Mouse (Mus musculus): ENCODE measurements around the gene Tspan17. TPM values are rescaled to one million over a fixed set of nuclear protein-coding genes. Genes with fewer than 3 reads are reported as not detected.

Tspan17 gene
- polyA plus RNA-seq, 1 experiment from 2014 or later, result 17.7 TPM

- H3K4me1 ChIP-seq (ENCODE audit: control insufficient read depth, insufficient read depth, low read length), result no peaks in the 10 kb centered on the region
- H3K4me2 ChIP-seq (ENCODE audit: low read depth, low read length), result no peak overlapping the region
- no peak overlapping the region for H3K27ac ChIP-seq (ENCODE audit: low read length)
- H3K36me3 ChIP-seq (ENCODE audit: control insufficient read depth, insufficient read depth, low read length), result no peaks in the 10 kb centered on the region
- no peak overlapping the region for H3K4me3 ChIP-seq (replicated peaks; ENCODE audit: low read length)
- H3K27me3 ChIP-seq (ENCODE audit: control insufficient read depth, insufficient read depth, low read length), result peaks cover 31% of the 10 kb centered on the region
- no peaks in the 10 kb centered on the region for H3K9me3 ChIP-seq (replicated peaks; ENCODE audit: control insufficient read depth, low read length)
- H3K9ac ChIP-seq (ENCODE audit: low read length), result no peak overlapping the region
- WGBS, result 20% methylated on average over 7 of the region's 7 CpGs
- ATAC-seq (ENCODE audit: insufficient read depth, low FRiP score), result no peak
Observed at GRCm38 (mm10) chr13:54759496-54759895, 29.7 kb upstream of the Tspan17 start.

- Histone ChIP-seq H3K9me3 (replicated peaks; ENCODE audit: control insufficient read depth, low read length) (no peaks in the 10 kb centered on the region), H3K4me1 (ENCODE audit: control insufficient read depth, insufficient read depth, low read length) (no peaks in the 10 kb centered on the region), H3K27me3 (ENCODE audit: control insufficient read depth, insufficient read depth, low read length) (peaks cover 38% of the 10 kb centered on the region), H3K36me3 (ENCODE audit: control insufficient read depth, insufficient read depth, low read length) (no peaks in the 10 kb centered on the region), H3K27ac (ENCODE audit: low read length) (no peak overlapping the region), H3K9ac (ENCODE audit: low read length) (no peak overlapping the region), H3K4me3 (replicated peaks; ENCODE audit: low read length) (no peak overlapping the region), H3K4me2 (ENCODE audit: low read depth, low read length) (no peak overlapping the region)
- WGBS, result 63% methylated on average over 8 of the region's 8 CpGs
- no peak for ATAC-seq (ENCODE audit: insufficient read depth, low FRiP score)
Observed at GRCm38 (mm10) chr13:54760164-54760795, 28.9 kb upstream of the Tspan17 start.

DNA sequence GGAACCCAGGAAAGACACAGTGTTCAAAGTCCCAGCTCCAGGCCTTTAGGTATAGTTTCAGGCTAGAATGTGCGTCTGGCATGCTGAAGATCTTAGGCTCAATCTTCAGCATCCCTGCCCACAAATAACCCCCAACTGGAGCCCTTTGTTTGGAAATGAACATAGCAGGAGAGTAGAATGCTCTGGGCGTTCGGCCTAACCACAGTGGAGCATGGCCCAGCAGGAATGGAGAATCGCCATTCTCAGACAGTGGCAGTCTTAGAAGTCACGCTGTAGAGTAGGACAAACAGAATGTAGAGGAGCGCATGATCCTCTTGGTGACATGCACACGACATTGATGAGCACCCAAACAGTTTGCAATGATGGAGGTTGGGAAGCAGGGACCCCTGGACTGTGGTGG lies 28.3 kb upstream of the Tspan17 start:
- 77% methylated on average over 7 of the region's 7 CpGs for WGBS
- Histone ChIP-seq H3K27me3 (ENCODE audit: control insufficient read depth, insufficient read depth, low read length) (peaks cover 44% of the 10 kb centered on the region), H3K9me3 (replicated peaks; ENCODE audit: control insufficient read depth, low read length) (no peaks in the 10 kb centered on the region), H3K4me3 (replicated peaks; ENCODE audit: low read length) (no peak overlapping the region), H3K36me3 (ENCODE audit: control insufficient read depth, insufficient read depth, low read length) (no peaks in the 10 kb centered on the region), H3K4me1 (ENCODE audit: control insufficient read depth, insufficient read depth, low read length) (0 out of 2 replicates have a peak, but pooled peaks cover 1% of the 10 kb centered on the region), H3K4me2 (ENCODE audit: low read depth, low read length) (no peak overlapping the region), H3K27ac (ENCODE audit: low read length) (no peak overlapping the region), H3K9ac (ENCODE audit: low read length) (no peak overlapping the region)
- no peak for ATAC-seq (ENCODE audit: insufficient read depth, low FRiP score)

DNA sequence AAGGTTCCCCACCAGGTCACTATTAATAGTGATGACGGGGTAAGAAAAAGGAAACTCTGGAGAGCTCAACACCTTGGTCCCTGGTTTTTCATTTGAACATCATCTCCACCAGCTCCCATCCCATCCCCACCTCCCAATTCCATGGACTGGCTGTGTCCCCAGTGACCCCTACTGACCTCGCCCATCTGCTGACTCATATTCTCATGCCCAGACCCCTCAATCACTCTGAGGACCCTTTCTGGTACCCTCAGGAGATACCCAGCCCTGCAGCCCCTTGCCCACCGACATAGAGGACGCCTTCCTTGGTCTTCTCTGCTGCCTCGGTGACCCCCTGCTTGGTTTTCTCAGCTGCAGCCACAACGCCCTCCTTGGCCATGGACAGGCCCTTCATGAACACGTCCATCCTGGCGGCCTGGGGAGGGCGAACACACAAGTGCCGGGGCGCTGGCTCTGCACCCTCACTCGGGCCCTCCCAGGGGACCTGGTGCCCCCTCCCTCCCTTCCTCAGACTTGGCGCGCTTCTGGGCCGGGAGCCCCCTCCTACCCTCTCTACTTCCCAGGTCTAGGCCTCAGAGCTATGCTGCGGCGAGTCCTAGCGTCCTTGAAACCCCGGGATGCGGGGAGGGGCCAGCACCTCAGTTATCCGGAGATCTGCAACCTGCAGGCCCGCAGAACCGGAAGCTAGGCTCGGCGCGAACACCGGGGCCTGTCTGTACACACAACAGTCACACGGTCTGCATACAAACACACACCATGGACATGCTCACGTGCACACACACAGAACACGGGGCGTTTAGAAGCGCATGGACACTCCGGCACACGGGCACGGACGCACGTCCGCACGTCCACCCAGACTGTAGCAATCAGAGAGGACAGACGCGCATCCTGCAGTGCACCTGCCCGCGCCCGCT lies 23.6 kb upstream of the Tspan17 start:
- Histone ChIP-seq H3K9me3 (replicated peaks; ENCODE audit: control insufficient read depth, low read length) (no peaks in the 10 kb centered on the region), H3K4me3 (replicated peaks; ENCODE audit: low read length) (peak overlapping the region; percentile 35), H3K9ac (ENCODE audit: low read length) (no peak overlapping the region), H3K36me3 (ENCODE audit: control insufficient read depth, insufficient read depth, low read length) (no peaks in the 10 kb centered on the region), H3K4me1 (ENCODE audit: control insufficient read depth, insufficient read depth, low read length) (peaks cover 8% of the 10 kb centered on the region; the same call in 1 of the 2 replicates), H3K27me3 (ENCODE audit: control insufficient read depth, insufficient read depth, low read length) (peaks cover 45% of the 10 kb centered on the region), H3K4me2 (ENCODE audit: low read depth, low read length) (peak overlapping the region; percentile 47), H3K27ac (ENCODE audit: low read length) (no peak overlapping the region)
- no peak; the same call in 1 of the 2 replicates for ATAC-seq (ENCODE audit: insufficient read depth, low FRiP score)
- 5% methylated on average over 44 of the region's 44 CpGs for WGBS

DNA sequence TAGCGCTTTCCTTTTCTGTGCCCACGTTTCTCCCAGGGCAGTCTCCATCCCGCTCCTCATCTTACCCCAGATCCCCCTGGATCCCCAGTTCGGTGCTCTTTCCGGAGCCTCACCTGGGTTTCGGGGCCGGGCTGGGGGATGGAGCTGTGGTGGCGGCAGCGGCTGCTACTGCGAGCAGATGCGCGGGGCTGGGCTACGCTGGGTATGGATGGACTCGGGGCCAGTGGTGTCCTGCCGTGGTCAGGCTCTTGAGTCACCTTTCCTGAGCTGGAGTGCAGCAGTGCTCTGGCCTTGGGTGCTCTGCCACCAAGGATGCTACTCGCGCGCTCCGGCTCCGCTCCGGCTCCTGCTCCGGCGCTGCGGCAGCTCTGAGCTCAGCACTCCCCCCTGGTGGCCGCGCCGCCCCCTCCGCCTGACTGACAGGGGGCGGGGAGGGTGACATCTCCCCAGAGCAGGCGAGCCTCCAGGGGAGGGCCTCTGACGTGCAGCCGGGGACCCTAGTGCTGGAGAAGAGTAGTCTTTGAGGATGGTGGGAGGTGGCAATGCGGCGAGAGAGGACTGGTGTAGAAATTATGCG lies 22.9 kb upstream of the Tspan17 start, which contains the start of gene Sncb:
TSS of gene Sncb (minus strand) at position 404 of the 577 bp plus-strand sequence.
- no peaks in the 10 kb centered on the region for H3K9me3 ChIP-seq (replicated peaks; ENCODE audit: control insufficient read depth, low read length)
- H3K27ac ChIP-seq (ENCODE audit: low read length), result no peak within 1 kb of the TSS
- ATAC-seq (ENCODE audit: insufficient read depth, low FRiP score), result peak; percentile 31; the same call in 1 of the 2 replicates
- H3K4me2 ChIP-seq (ENCODE audit: low read depth, low read length), result peak within 1 kb of the TSS; percentile 47
- peaks cover 8% of the 10 kb centered on the region; the same call in 1 of the 2 replicates for H3K4me1 ChIP-seq (ENCODE audit: control insufficient read depth, insufficient read depth, low read length)
- H3K27me3 ChIP-seq (ENCODE audit: control insufficient read depth, insufficient read depth, low read length), result peaks cover 45% of the 10 kb centered on the region
- no peak within 1 kb of the TSS for H3K9ac ChIP-seq (ENCODE audit: low read length)
- H3K36me3 ChIP-seq (ENCODE audit: control insufficient read depth, insufficient read depth, low read length), result no peaks in the 10 kb centered on the region
- 2% methylated on average over 35 of the region's 35 CpGs for WGBS
- peak within 1 kb of the TSS; percentile 35 for H3K4me3 ChIP-seq (replicated peaks; ENCODE audit: low read length)

- Histone ChIP-seq H3K4me2 (ENCODE audit: low read depth, low read length) (no peak overlapping the region), H3K27ac (ENCODE audit: low read length) (no peak overlapping the region), H3K27me3 (ENCODE audit: control insufficient read depth, insufficient read depth, low read length) (peaks cover 45% of the 10 kb centered on the region), H3K4me1 (ENCODE audit: control insufficient read depth, insufficient read depth, low read length) (peaks cover 8% of the 10 kb centered on the region; the same call in 1 of the 2 replicates), H3K4me3 (replicated peaks; ENCODE audit: low read length) (no peak overlapping the region), H3K9ac (ENCODE audit: low read length) (no peak overlapping the region), H3K9me3 (replicated peaks; ENCODE audit: control insufficient read depth, low read length) (no peaks in the 10 kb centered on the region), H3K36me3 (ENCODE audit: control insufficient read depth, insufficient read depth, low read length) (no peaks in the 10 kb centered on the region)
- ATAC-seq (ENCODE audit: insufficient read depth, low FRiP score), result no peak
- 76% methylated on average over 4 of the region's 4 CpGs for WGBS
Observed at GRCm38 (mm10) chr13:54767012-54767411, 22.2 kb upstream of the Tspan17 start.

DNA sequence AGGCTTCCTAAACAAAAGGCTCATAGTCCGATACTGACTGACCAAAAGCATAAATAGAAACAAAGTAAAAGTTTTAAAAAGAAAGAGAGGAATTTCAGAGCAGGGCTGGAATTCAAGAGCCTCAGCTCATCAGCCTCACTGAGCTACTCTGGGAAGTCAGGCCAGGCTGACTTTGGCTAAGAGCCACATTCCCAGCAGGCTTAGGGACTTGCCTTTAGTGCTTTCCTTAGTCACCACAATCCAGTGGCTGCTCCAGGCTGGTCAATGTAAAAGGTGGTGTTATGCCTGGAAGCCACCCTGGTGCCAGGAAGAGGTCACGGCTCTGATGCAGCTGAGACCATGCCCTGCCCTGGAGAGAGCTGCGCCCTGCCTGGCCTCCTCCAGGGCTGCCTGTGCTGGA lies 8.6 kb upstream of the Tspan17 start:
- ATAC-seq (ENCODE audit: insufficient read depth, low FRiP score), result no peak
- H3K27me3 ChIP-seq (ENCODE audit: control insufficient read depth, insufficient read depth, low read length), result no peaks in the 10 kb centered on the region
- 63% methylated on average over 3 of the region's 3 CpGs for WGBS

DNA sequence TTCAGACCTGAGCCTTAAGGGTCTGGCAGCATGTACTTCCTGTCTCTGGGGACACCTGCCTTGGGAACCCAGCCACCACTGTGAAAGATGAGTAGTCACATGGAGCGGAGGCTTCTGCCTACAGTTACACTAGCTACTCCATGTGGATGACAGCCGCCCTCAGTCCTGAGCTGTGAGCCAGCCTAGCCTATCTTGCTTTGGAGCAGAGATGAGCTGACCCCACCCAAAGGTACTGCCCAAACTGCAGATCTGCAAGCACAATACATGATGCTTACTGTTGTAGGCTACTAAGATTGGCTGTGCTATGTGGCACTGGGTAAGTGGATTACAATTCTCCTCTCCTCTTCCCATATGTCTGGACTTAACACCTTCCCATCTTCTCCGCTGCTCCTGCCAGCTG lies 8.1 kb upstream of the Tspan17 start:
- no peak overlapping the region for H3K4me2 ChIP-seq (ENCODE audit: low read depth, low read length)
- H3K27ac ChIP-seq (ENCODE audit: low read length), result no peak overlapping the region
- H3K27me3 ChIP-seq (ENCODE audit: control insufficient read depth, insufficient read depth, low read length), result no peaks in the 10 kb centered on the region
- no peaks in the 10 kb centered on the region for H3K9me3 ChIP-seq (replicated peaks; ENCODE audit: control insufficient read depth, low read length)
- WGBS, result 86% methylated on average over 3 of the region's 3 CpGs
- no peak for ATAC-seq (ENCODE audit: insufficient read depth, low FRiP score)
- H3K36me3 ChIP-seq (ENCODE audit: control insufficient read depth, insufficient read depth, low read length), result no peaks in the 10 kb centered on the region
- no peak overlapping the region for H3K9ac ChIP-seq (ENCODE audit: low read length)
- no peaks in the 10 kb centered on the region for H3K4me1 ChIP-seq (ENCODE audit: control insufficient read depth, insufficient read depth, low read length)
- no peak overlapping the region for H3K4me3 ChIP-seq (replicated peaks; ENCODE audit: low read length)

More for the DNA sequence above, 8.6 kb upstream of the Tspan17 start:
- Histone ChIP-seq H3K4me1 (ENCODE audit: control insufficient read depth, insufficient read depth, low read length) (no peaks in the 10 kb centered on the region), H3K9me3 (replicated peaks; ENCODE audit: control insufficient read depth, low read length) (no peaks in the 10 kb centered on the region), H3K27ac (ENCODE audit: low read length) (no peak overlapping the region), H3K4me2 (ENCODE audit: low read depth, low read length) (no peak overlapping the region), H3K9ac (ENCODE audit: low read length) (no peak overlapping the region), H3K4me3 (replicated peaks; ENCODE audit: low read length) (no peak overlapping the region), H3K36me3 (ENCODE audit: control insufficient read depth, insufficient read depth, low read length) (no peaks in the 10 kb centered on the region)

GRCm38 (mm10) chr13:54783235-54783634 lies 5.9 kb upstream of the Tspan17 start:
- H3K4me2 ChIP-seq (ENCODE audit: low read depth, low read length), result no peak overlapping the region
- H3K27ac ChIP-seq (ENCODE audit: low read length), result no peak overlapping the region
- ATAC-seq (ENCODE audit: insufficient read depth, low FRiP score), result no peak
- WGBS, result 54% methylated on average over 2 of the region's 2 CpGs
- no peaks in the 10 kb centered on the region for H3K4me1 ChIP-seq (ENCODE audit: control insufficient read depth, insufficient read depth, low read length)
- H3K27me3 ChIP-seq (ENCODE audit: control insufficient read depth, insufficient read depth, low read length), result no peaks in the 10 kb centered on the region
- no peaks in the 10 kb centered on the region for H3K36me3 ChIP-seq (ENCODE audit: control insufficient read depth, insufficient read depth, low read length)
- no peak overlapping the region for H3K9ac ChIP-seq (ENCODE audit: low read length)
- H3K4me3 ChIP-seq (replicated peaks; ENCODE audit: low read length), result no peak overlapping the region
- H3K9me3 ChIP-seq (replicated peaks; ENCODE audit: control insufficient read depth, low read length), result no peaks in the 10 kb centered on the region

Measured in stomach, embryonic 16.5 days (tissue).